Comparison of ENCODE assay signal across 18 mouse cellular contexts in genomic region chr16:35803723-35804122, GRCm38 (mm10).
"Had no signal": no experiment of that assay in that cellular context is flagged by ENCODE, and none has a peak within 500 bp of the region (broad histone marks: within the 10 kb centered on the region; RNA-seq: fewer than 3 reads in every experiment).

No protein-coding gene starts in this region.

- H3K4me3 ChIP-seq: layer of hippocampus, adult 2 months; limb, embryonic 10.5 days; limb, embryonic 13.5 days; midbrain, embryonic 12.5 days; midbrain, embryonic 15.5 days; myocyte; neural tube, embryonic 13.5 days had no signal

- H3K9ac ChIP-seq: limb, embryonic 13.5 days; midbrain, embryonic 12.5 days; midbrain, embryonic 15.5 days; neural tube, embryonic 13.5 days had no signal

- H3K27ac ChIP-seq: kidney, postnatal 0 days; layer of hippocampus, adult 2 months; limb, embryonic 10.5 days; limb, embryonic 13.5 days; midbrain, embryonic 12.5 days; midbrain, embryonic 15.5 days; neural tube, embryonic 13.5 days; stomach, postnatal 0 days had no signal

- DNase-seq: kidney, adult 2 months; kidney, postnatal 25 days; layer of hippocampus, adult 9-11 months; lung, adult 2 months; lung, postnatal 36 days; thymus, adult 2 months; thymus, postnatal 14 days; thymus, postnatal 4 days had no signal

- H3K4me1 ChIP-seq: limb, embryonic 10.5 days; limb, embryonic 13.5 days; midbrain, embryonic 12.5 days; midbrain, embryonic 15.5 days; neural tube, embryonic 13.5 days had no signal

- ATAC-seq: intestine, postnatal 0 days; midbrain, embryonic 15.5 days had no signal

- H3K9me3 ChIP-seq: limb, embryonic 10.5 days; midbrain, embryonic 12.5 days; midbrain, embryonic 15.5 days had no signal

- H3K4me2 ChIP-seq: limb, embryonic 13.5 days; midbrain, embryonic 12.5 days; midbrain, embryonic 15.5 days; neural tube, embryonic 13.5 days had no signal

- H3K27me3 ChIP-seq: limb, embryonic 13.5 days; midbrain, embryonic 12.5 days; midbrain, embryonic 15.5 days; neural tube, embryonic 13.5 days had no signal
